Mouse (Mus musculus) layer of hippocampus, postnatal 14 days (tissue): ENCODE data around the gene Slc16a9. TPM values are rescaled to one million over a fixed set of nuclear protein-coding genes. Genes with fewer than 3 reads are reported as not detected.

Experiments
- DNase-seq, 2 experiments: peaks; one replicate each; pipeline ENCODE4 v3.0.0; 2021 to 2022; ENCODE audit warnings: low spot score in 2 of 2, mixed read lengths in 1 of 2
- total RNA-seq, 2 experiments: library from RNA; stranded (reverse); gene quantifications; 2 replicates each; pipeline ENCODE4 v1.2.3; 2021

Slc16a9 gene
- total RNA-seq, 2 experiments from 2014 or later: 3.1 to 3.5 TPM

DNA sequence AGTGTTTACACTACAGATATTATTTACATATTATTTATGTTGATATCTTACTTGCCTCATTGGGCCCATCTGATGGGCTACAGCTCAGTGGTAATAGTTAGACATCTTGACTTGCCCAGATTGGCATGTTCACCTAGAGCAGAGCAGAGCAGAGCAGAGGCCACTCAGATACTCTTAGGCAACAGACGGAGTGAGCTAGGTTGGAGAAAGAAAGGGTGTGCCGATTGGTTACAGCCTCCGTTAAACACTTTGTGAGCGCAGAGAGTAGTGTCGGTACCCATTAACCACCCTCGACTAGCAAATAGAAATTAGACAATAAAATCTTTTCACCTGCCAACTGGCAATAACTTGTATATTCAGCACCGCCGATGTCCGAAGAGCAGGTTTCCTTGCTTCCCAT, 1.2 kb downstream of the Slc16a9 start:
- no peak for DNase-seq

DNA sequence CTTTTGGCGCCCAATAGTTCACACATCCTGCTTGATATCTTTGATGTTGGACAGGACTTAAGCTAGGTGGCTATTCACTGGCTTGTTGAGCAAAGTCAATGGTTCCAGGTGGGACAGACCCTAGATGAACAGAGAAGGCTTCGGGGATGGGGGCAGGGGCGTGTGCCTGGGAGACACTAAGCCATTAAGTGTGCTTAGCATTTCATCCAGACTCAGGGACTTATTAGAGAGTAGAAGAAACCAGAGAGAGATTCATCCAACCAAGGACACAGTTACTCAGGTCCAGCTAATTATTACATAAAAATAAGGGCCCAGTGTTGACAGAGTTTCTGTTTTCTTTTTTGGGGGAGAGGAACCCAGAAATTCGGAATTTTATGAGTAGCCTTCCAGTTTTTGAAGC, 5.5 kb downstream of the Slc16a9 start:
- DNase-seq: no peak

GRCm38 (mm10) chr10:70250766-70251165, 5.9 kb downstream of the Slc16a9 start:
- no peak for DNase-seq

- DNase-seq: no peak
These were observed 9.8 kb downstream of the Slc16a9 start for GRCm38 (mm10) chr10:70254666-70255065.

GRCm38 (mm10) chr10:70255601-70256210, 10.8 kb downstream of the Slc16a9 start:
- no peak for DNase-seq

DNA sequence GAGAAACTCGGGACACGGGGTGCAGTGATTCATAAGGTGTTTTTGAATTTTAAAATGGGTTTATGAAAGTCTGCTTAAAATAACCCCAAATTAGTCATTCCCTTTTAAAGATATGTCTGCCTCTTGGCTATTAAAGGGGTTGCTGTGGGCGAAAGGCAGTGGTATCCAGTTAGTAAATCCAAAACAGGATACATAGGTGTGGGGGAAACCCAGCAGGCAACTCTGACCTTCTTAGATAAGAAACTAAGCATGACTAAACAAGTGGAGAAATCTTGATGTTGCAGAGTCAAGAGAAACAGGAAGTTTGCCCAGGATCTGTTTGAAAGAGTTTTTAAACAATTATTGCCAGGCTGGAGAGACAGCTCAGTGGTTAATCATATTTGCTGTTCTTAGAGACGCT, 12.1 kb downstream of the Slc16a9 start:
- no peak for DNase-seq

- no peak for DNase-seq
These were observed 16.0 kb downstream of the Slc16a9 start for GRCm38 (mm10) chr10:70260904-70261303.

GRCm38 (mm10) chr10:70262051-70262450, 17.2 kb downstream of the Slc16a9 start:
- DNase-seq: no peak

DNA sequence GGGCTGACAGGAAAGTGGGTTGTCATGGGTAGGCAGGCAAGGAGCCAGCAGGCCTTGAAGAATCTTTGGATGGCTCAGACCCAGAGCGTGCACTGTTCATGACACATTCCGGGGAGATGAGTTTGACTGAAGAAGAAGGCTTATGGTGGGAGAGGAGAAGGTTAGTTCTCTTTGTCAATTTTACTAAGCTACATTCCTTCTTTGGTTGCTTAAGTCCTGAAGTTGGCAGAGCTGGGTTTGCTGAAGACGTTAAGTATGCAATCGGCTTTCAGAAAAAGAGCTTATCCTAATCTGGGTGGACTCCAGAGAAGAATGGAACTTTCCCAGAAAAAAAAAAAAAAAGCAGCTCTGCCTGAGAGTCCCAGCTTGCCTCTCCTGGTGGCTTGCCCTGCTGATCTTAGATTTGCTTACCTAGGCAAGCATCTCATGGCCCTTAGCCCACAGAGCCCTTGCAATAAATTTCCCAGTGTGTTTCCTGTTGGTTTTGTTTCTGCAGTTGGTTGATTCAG, 18.8 kb downstream of the Slc16a9 start:
- DNase-seq: no peak

DNA sequence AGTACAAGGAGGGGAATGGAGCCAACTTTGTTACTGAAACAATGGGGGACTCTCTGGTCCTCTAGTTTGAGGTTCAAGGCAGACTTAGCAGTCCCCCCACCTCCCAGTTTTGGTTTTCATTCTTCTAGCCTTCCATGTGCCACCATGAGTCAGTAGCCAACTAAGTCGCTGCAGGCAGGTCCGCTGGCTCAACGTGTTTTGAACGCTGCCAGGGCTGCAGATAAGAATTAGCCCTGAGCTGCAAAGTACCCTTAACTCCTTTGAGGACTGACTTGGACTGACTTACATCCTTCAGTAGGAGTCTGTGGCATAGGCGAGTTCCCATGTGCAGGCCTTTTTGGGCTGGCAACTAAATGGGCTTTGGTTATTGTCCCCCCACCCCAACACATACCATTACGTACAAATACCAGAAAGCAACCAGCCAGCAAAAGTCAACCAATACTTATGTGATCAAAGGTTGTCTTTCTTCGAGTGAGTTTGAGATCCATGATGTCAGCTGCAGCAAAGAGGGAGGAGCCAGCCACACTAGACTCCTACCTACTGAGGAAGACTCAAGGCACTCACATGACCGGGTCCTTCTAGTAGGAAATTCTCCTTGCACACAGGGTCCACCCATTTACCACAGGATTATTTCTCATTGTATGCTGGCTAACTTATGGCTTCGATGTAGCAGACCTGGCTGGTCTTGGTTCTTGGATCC, 19.6 kb downstream of the Slc16a9 start:
- no peak for DNase-seq

GRCm38 (mm10) chr10:70266501-70266900, 21.6 kb downstream of the Slc16a9 start:
- peak in 1 of 2 experiments; percentile 18 for DNase-seq

- DNase-seq: no peak
These were observed 23.9 kb downstream of the Slc16a9 start for GRCm38 (mm10) chr10:70268581-70269446.

DNA sequence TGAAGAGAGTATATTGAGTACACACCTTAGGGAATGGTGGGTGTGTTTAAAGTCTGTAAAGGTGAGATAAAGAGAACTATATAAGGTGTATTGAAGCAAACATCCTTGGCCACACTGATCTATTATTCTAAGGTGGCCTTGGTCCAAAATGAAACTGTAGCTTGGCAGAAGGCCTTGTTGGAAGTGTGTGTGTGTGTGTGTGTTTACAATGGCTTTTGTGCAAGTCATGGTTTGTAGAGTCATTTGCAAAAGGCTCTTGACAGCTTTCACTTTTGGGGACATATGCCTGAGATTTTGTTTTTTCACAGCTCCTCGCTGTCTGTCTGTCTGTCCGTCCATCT, 24.5 kb downstream of the Slc16a9 start:
- DNase-seq: no peak

DNA sequence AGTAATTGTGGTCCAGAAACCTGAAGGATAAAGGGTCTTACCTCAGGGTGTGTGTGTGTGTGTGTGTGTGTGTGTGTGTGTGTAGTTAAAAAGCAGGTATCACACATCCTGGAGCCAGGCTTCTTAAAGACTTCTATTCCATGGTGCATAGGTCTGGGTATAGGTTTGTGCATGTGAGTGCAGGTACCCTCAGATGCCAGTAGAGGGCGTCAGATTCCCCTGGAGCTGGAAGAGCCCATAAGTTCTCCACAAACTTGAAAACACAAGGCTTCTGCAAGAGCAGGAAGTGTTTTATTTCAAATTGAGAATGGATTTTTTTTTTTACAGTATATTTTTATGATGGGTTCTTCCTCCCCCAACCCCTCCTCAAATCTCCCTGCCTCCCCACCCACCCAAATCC, 31.8 kb downstream of the Slc16a9 start:
- no peak for DNase-seq

- DNase-seq: no peak
These were observed 34.4 kb downstream of the Slc16a9 start for GRCm38 (mm10) chr10:70279349-70279748.

DNA sequence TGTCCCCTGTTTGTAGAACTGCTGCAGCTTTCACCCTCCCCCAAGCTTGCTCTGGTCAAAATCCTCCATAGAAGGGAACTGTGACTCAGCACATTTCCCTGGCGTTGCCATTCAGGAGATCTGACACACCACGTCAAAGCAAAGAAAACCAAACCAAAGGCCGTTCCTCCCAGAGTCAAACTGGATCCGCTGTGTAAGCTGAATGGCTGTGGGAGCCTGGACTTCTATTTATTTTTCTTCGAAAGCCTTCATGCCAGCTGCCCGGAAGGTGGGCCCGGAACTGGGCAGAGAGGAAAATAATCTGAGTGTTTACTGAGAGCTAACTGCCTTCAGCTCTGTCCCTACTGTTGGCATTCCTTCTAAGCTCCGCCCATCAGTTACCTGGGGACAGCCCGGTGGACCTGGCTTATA, 42.9 kb downstream of the Slc16a9 start:
- DNase-seq: no peak

GRCm38 (mm10) chr10:70288406-70289327, 43.8 kb downstream of the Slc16a9 start:
- no peak for DNase-seq

- no peak for DNase-seq
These were observed 47.1 kb downstream of the Slc16a9 start for GRCm38 (mm10) chr10:70292014-70292413.

GRCm38 (mm10) chr10:70294094-70294493, 49.2 kb downstream of the Slc16a9 start:
- DNase-seq: no peak

GRCm38 (mm10) chr10:70296531-70297366, 51.8 kb downstream of the Slc16a9 start:
- peak; percentile 78 to 86 for DNase-seq
